Mouse (Mus musculus) forebrain, embryonic 13.5 days (tissue): ENCODE data around the gene Trim32. TPM values are rescaled to one million over a fixed set of nuclear protein-coding genes. Genes with fewer than 3 reads are reported as not detected.

ENCODE experiments used
- ATAC-seq: fragments of 200-750 bp; cut with Nextera tagmentation; 2 replicates; pipeline ENCODE4 v1.8.0; 2017
- H3K27ac ChIP-seq: fragments of 300-500 bp; sonication (generic); 2 replicates; pipeline ENCODE4 v1.5.1; 2015; ENCODE audit warnings: inconsistent platforms, mild to moderate bottlenecking, moderate library complexity
- H3K27me3 ChIP-seq: fragments of 300-500 bp; sonication (generic); 2 replicates; pipeline ENCODE4 v1.6.1; 2015; ENCODE audit warnings: mild to moderate bottlenecking, inconsistent platforms
- H3K36me3 ChIP-seq: fragments of 300-500 bp; sonication (generic); 2 replicates; pipeline ENCODE4 v1.6.1; 2015; ENCODE audit warnings: mild to moderate bottlenecking, inconsistent platforms; ENCODE audit not compliant: poor library complexity, severe bottlenecking
- H3K4me1 ChIP-seq: fragments of 300-500 bp; sonication (generic); 2 replicates; pipeline ENCODE4 v1.6.1; 2015; ENCODE audit warnings: inconsistent platforms
- H3K4me2 ChIP-seq: fragments of 300-500 bp; sonication (generic); 2 replicates; pipeline ENCODE4 v1.6.1; 2015; ENCODE audit warnings: inconsistent platforms, mild to moderate bottlenecking, moderate library complexity
- H3K4me3 ChIP-seq: fragments of 300-500 bp; sonication (generic); 2 replicates; pipeline ENCODE4 v1.5.1; 2015; ENCODE audit warnings: mild to moderate bottlenecking, inconsistent platforms
- H3K9ac ChIP-seq: fragments of 300-500 bp; sonication (generic); 2 replicates; pipeline ENCODE4 v1.6.1; 2015; ENCODE audit warnings: mild to moderate bottlenecking, inconsistent platforms
- H3K9me3 ChIP-seq: fragments of 300-500 bp; sonication (generic); replicated peaks from 2 replicates; pipeline ENCODE4 v1.6.1; 2016; ENCODE audit warnings: inconsistent platforms
- WGBS: fragments of 180-500 bp; shearing (Covaris S2); methylation state at CpG from one replicate; pipeline ENCODE4 v1.1.7; 2015; 5-methylcytosine and 5-hydroxymethylcytosine counted together
- polyA plus RNA-seq: library from polyadenylated mRNA; unstranded; fragments of >200 nt; fragmentation: Nextera tagmentation; extraction: Ambion mirVana; gene quantifications from 2 replicates; pipeline ENCODE4 v1.2.1, GENCODE M21; 2015

The Trim32 gene
- 86.4 and 98.5 TPM in 2 replicates for polyA plus RNA-seq

GRCm38 (mm10) chr4:65604504-65605150 is at the start of gene Trim32:
Gene Trim32, plus strand, starts transcription at chr4:65604986.
- Histone ChIP-seq H3K9me3 (no peaks in the 10 kb centered on the region), H3K27ac (peak within 1 kb of the TSS; percentile 51)

GRCm38 (mm10) chr4:65565493-65565892 is 39.3 kb upstream of the Trim32 start:
- H3K9ac ChIP-seq = no peak overlapping the region
- H3K4me2 ChIP-seq = no peak overlapping the region
- H3K9me3 ChIP-seq = no peaks in the 10 kb centered on the region
- WGBS = 53% methylated on average over 4 of the region's 4 CpGs
- no peak for ATAC-seq
- H3K27me3 ChIP-seq = no peaks in the 10 kb centered on the region
- H3K27ac ChIP-seq = no peak overlapping the region
- no peak overlapping the region for H3K4me3 ChIP-seq
- H3K36me3 ChIP-seq = no peaks in the 10 kb centered on the region
- H3K4me1 ChIP-seq = peaks cover 7% of the 10 kb centered on the region; the same call in 1 of the 2 replicates

More at GRCm38 (mm10) chr4:65604504-65605150, at the start of gene Trim32:
- peak within 1 kb of the TSS; percentile 67 for H3K4me3 ChIP-seq
- ATAC-seq = peak; percentile 98
- peaks cover 26% of the 10 kb centered on the region for H3K4me1 ChIP-seq
- WGBS = 4% methylated on average over 33 of the region's 33 CpGs
- H3K36me3 ChIP-seq = no peaks in the 10 kb centered on the region
- peak within 1 kb of the TSS; percentile 82 for H3K9ac ChIP-seq
- H3K4me2 ChIP-seq = peak within 1 kb of the TSS; percentile 72
- H3K27me3 ChIP-seq = no peaks in the 10 kb centered on the region

DNA sequence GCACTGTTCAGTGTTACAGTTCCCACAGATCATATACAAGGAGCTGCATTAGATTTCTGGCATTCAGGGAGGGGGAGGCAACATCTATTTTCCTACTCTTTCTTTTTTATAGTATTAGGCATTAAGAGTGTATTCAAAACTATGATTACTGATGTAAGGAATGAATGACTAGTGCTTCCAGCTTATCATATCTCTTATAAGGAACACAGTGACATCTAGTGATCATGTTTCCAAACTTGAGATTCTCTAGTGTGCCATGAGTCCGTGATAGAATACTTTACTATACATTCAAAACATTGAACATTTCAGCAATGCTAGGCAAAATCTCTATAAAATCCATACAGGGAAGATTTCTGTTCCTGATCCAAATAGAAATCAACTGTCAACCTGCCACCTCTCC is 24.5 kb upstream of the Trim32 start:
- H3K9ac ChIP-seq = no peak overlapping the region
- 77% methylated on average over 1 of the region's 1 CpGs for WGBS

DNA sequence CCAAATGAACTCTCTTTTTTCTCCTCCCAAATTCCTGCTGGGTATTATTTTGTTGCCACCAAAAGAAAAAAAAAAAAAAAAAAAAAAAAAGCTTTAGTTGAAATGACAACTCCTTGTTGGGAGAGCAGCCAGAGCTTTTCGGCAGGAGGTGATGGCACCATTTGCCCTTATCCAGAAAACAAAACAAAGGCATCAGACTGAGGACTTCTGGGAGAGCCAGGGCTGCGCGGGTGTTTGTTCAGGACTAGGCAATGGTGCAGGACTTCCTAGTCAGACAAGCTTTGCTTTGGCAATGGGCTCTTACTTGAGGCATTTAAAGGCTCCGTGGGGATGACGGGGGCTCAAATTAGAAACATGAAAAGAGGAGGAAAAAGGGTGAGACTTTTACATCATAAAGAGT is 17.8 kb upstream of the Trim32 start:
- 27% methylated on average over 5 of the region's 5 CpGs for WGBS
- Histone ChIP-seq H3K27ac (no peak overlapping the region), H3K9me3 (no peaks in the 10 kb centered on the region)

More for the DNA sequence above, 24.5 kb upstream of the Trim32 start:
- no peak for ATAC-seq
- no peak overlapping the region for H3K4me2 ChIP-seq
- H3K9me3 ChIP-seq = no peaks in the 10 kb centered on the region
- no peaks in the 10 kb centered on the region for H3K4me1 ChIP-seq
- H3K36me3 ChIP-seq = no peaks in the 10 kb centered on the region
- H3K4me3 ChIP-seq = no peak overlapping the region
- H3K27me3 ChIP-seq = no peaks in the 10 kb centered on the region
- no peak overlapping the region for H3K27ac ChIP-seq

GRCm38 (mm10) chr4:65589780-65590179 is 15.0 kb upstream of the Trim32 start:
- H3K27me3 ChIP-seq = no peaks in the 10 kb centered on the region
- H3K4me2 ChIP-seq = no peak overlapping the region
- H3K36me3 ChIP-seq = no peaks in the 10 kb centered on the region
- H3K4me3 ChIP-seq = no peak overlapping the region
- no peak overlapping the region for H3K27ac ChIP-seq
- H3K9ac ChIP-seq = no peak overlapping the region
- peak; percentile 77 for ATAC-seq
- no peaks in the 10 kb centered on the region for H3K4me1 ChIP-seq
- H3K9me3 ChIP-seq = no peaks in the 10 kb centered on the region

More for the DNA sequence above, 17.8 kb upstream of the Trim32 start:
- Histone ChIP-seq H3K4me3 (no peak overlapping the region), H3K4me2 (no peak overlapping the region), H3K4me1 (no peaks in the 10 kb centered on the region), H3K9ac (no peak overlapping the region), H3K27me3 (no peaks in the 10 kb centered on the region), H3K36me3 (no peaks in the 10 kb centered on the region)
- no peak for ATAC-seq

DNA sequence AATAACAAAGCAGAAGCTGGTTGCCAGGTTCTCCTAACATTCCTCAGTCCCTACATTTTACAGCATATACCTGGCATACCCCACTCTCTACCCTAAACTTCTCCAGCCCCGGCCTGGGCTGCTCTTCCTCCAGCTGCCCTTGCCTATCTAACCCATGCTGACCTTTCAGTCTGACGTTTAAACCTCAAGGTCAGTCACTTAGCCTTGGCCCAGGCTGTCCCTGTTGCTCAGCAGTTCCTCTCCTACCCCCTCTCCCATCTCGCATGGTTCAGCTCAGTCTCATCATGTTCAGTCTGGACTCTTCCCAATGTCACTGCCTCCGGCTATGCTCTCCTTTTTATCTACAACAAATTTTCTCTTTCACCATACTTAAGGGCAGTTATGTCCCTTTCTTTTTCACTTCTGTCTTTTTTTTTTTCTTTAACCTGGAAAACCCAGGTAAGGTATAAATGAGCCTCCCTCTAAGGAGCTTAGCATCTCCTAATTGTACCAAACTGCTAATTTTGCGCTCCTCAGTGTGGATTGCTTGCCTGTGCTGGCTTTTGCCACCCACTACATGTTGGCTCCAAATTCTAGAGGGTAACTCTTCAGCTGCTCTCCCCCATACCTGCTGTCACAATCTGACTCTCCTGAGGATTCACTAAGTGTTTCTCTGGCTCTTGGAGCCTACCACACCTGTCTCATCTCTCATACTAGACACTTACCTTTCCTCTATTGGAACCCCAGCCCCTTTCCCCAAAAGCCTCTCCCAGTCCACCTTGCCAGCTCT is 10.0 kb upstream of the Trim32 start:
- Histone ChIP-seq H3K27me3 (no peaks in the 10 kb centered on the region), H3K9ac (no peak overlapping the region), H3K4me2 (no peak overlapping the region), H3K36me3 (no peaks in the 10 kb centered on the region), H3K4me3 (no peak overlapping the region), H3K9me3 (no peaks in the 10 kb centered on the region), H3K4me1 (no peaks in the 10 kb centered on the region), H3K27ac (no peak overlapping the region)
- no peak for ATAC-seq
- WGBS = 77% methylated on average over 5 of the region's 5 CpGs

- Histone ChIP-seq H3K4me3 (peak overlapping the region; percentile 67), H3K36me3 (no peaks in the 10 kb centered on the region), H3K9ac (peak overlapping the region; percentile 82), H3K4me2 (peak overlapping the region; percentile 72), H3K27me3 (no peaks in the 10 kb centered on the region), H3K4me1 (peaks cover 29% of the 10 kb centered on the region), H3K9me3 (no peaks in the 10 kb centered on the region), H3K27ac (peak overlapping the region; percentile 51)
- WGBS = under 1% methylated on average over 21 of the region's 21 CpGs
- ATAC-seq = peak; percentile 89
These were observed 441 bp downstream of the Trim32 start for GRCm38 (mm10) chr4:65605151-65605702.

DNA sequence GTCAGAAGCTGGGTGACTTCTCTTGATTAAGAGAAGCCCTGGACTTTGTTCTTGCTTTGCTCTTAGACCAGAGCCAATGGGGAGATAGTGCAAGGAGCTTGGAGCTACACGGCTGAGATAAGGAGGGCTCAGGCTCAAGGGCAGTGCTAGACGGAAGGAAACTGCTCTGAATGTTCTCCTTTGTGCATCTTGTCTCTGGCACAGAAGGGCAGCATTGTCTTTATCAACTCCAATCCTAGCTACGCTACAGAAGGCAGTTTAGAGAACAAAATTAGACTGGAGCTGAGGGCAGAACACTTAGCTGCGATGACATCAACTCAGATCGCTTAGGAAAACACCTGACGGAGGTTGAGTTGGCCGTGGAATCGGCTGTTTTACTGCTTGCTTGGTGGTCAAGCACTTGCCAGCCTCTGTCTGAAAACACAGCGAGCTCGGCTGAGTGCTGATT is 2.4 kb downstream of the Trim32 start:
- Histone ChIP-seq H3K4me2 (peak overlapping the region; percentile 72; the same call in 1 of the 2 replicates), H3K27ac (no peak overlapping the region), H3K4me1 (peaks cover 38% of the 10 kb centered on the region), H3K27me3 (no peaks in the 10 kb centered on the region), H3K9ac (no peak overlapping the region), H3K36me3 (no peaks in the 10 kb centered on the region), H3K4me3 (no peak overlapping the region), H3K9me3 (no peaks in the 10 kb centered on the region)
- WGBS = 87% methylated on average over 10 of the region's 10 CpGs
- ATAC-seq = no peak

GRCm38 (mm10) chr4:65608112-65608511 is 3.3 kb downstream of the Trim32 start:
- ATAC-seq = no peak
- H3K27ac ChIP-seq = no peak overlapping the region
- H3K4me1 ChIP-seq = peaks cover 38% of the 10 kb centered on the region
- H3K36me3 ChIP-seq = peaks cover 7% of the 10 kb centered on the region
- H3K27me3 ChIP-seq = no peaks in the 10 kb centered on the region
- 93% methylated on average over 4 of the region's 4 CpGs for WGBS
- no peak overlapping the region for H3K4me2 ChIP-seq
- H3K4me3 ChIP-seq = no peak overlapping the region
- no peaks in the 10 kb centered on the region for H3K9me3 ChIP-seq
- no peak overlapping the region for H3K9ac ChIP-seq

DNA sequence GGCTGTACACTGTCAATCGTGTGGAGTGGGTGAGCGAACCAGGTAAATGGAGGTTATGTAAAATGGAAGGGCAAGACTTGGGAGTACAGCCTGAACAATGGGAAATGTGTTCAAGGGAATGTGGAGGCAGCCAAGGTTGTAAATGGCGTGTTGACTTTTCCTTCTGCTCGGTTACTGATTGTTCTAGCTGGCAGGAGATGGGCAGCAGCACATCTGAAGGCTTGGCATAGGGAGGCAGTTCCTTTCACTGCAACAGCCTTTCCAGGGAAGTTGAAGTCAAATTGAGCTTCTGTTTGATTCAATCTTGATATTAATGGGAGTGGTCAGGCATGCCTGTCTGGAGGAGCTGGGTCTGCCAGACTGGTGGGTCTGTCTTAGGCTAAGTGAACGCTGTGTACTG is 5.5 kb downstream of the Trim32 start:
- no peak overlapping the region for H3K4me2 ChIP-seq
- H3K36me3 ChIP-seq = peaks cover 29% of the 10 kb centered on the region
- no peaks in the 10 kb centered on the region for H3K27me3 ChIP-seq
- 88% methylated on average over 5 of the region's 5 CpGs for WGBS
- peaks cover 35% of the 10 kb centered on the region for H3K4me1 ChIP-seq
- no peak for ATAC-seq
- no peak overlapping the region for H3K4me3 ChIP-seq
- H3K9ac ChIP-seq = no peak overlapping the region
- H3K27ac ChIP-seq = no peak overlapping the region
- peaks cover 3% of the 10 kb centered on the region; the same call in 1 of the 2 replicates for H3K9me3 ChIP-seq

GRCm38 (mm10) chr4:65610896-65611295 is 6.1 kb downstream of the Trim32 start:
- peaks cover 30% of the 10 kb centered on the region for H3K4me1 ChIP-seq
- no peak overlapping the region for H3K4me2 ChIP-seq
- H3K36me3 ChIP-seq = peaks cover 34% of the 10 kb centered on the region
- H3K27me3 ChIP-seq = no peaks in the 10 kb centered on the region
- H3K9me3 ChIP-seq = peaks cover 3% of the 10 kb centered on the region; the same call in 1 of the 2 replicates
- no peak overlapping the region for H3K9ac ChIP-seq
- peak; percentile 55; the same call in 1 of the 2 replicates for ATAC-seq
- 66% methylated on average over 6 of the region's 6 CpGs for WGBS
- H3K27ac ChIP-seq = no peak overlapping the region
- no peak overlapping the region for H3K4me3 ChIP-seq

- H3K27me3 ChIP-seq = no peaks in the 10 kb centered on the region
- no peak for ATAC-seq
- H3K9me3 ChIP-seq = peaks cover 3% of the 10 kb centered on the region; the same call in 1 of the 2 replicates
- H3K36me3 ChIP-seq = peaks cover 52% of the 10 kb centered on the region
- no peak overlapping the region for H3K27ac ChIP-seq
- WGBS = 94% methylated on average over 14 of the region's 14 CpGs
- no peak overlapping the region for H3K4me2 ChIP-seq
- H3K4me1 ChIP-seq = peaks cover 18% of the 10 kb centered on the region
- H3K4me3 ChIP-seq = no peak overlapping the region
- no peak overlapping the region for H3K9ac ChIP-seq
These were observed 8.3 kb downstream of the Trim32 start for GRCm38 (mm10) chr4:65613135-65613534.
